Mouse (Mus musculus) macrophage (primary cell): ENCODE data around the gene Slc15a3. TPM values are rescaled to one million over a fixed set of nuclear protein-coding genes. Genes with fewer than 3 reads are reported as not detected.

Source experiments
- H3K27ac ChIP-seq: fragments of 350-480 bp; formaldehyde crosslinking; 2 replicates; pipeline ENCODE4 v1.9.0; 2021
- H3K36me3 ChIP-seq: fragments of 350-480 bp; formaldehyde crosslinking; 2 replicates; pipeline ENCODE4 v1.9.0; 2021; ENCODE audit errors: inconsistent target
- H3K4me3 ChIP-seq: fragments of 350-480 bp; formaldehyde crosslinking; 2 replicates; pipeline ENCODE4 v1.9.0; 2021; ENCODE audit errors: inconsistent target
- H3K79me2 ChIP-seq: fragments of 350-480 bp; formaldehyde crosslinking; 2 replicates; pipeline ENCODE4 v1.9.0; 2021; ENCODE audit errors: inconsistent target
- WGBS: methylation state at CpG from one replicate; pipeline ENCODE4 v1.1.7; 2026; ENCODE audit warnings: inconsistent platforms; ENCODE audit not compliant: missing documents; 5-methylcytosine and 5-hydroxymethylcytosine counted together
- polyA plus RNA-seq: library from polyadenylated mRNA; stranded (reverse); fragments of 250-400 nt; gene quantifications from 3 replicates; pipeline ENCODE4 v1.2.4, GENCODE M21; 2018; ENCODE audit warnings: inconsistent platforms
- total RNA-seq, 78 experiments: library from RNA; depleted of rRNA; stranded (reverse); fragments of 250-400 nt; gene quantifications; 1 replicate in 9 of 78; 2 replicates in 24 of 78; 3 replicates in 43 of 78; 4 replicates in 2 of 78; pipeline ENCODE4 v1.2.4; 2018; ENCODE audit warnings: inconsistent platforms in 56 of 78

Slc15a3 gene
- total RNA-seq (2018; cell fraction: chromatin; rRNA removed), result 100 to 1,000 TPM; 207 to 998 (median 456) TPM
- total RNA-seq (2018; cell fraction: cytosol; rRNA removed), result 1,000 to 10,000 TPM in 1 of 26 experiments, 100 to 1,000 TPM in 25; 372 to 1,028 (median 651) TPM
- 1,000 to 10,000 TPM in 8 of 26 experiments, 100 to 1,000 TPM in 18; 401 to 1,189 (median 870) TPM for total RNA-seq (2018; cell fraction: nucleus; rRNA removed)
- 344 to 583 TPM (median 414 TPM) in 3 replicates for polyA plus RNA-seq

DNA sequence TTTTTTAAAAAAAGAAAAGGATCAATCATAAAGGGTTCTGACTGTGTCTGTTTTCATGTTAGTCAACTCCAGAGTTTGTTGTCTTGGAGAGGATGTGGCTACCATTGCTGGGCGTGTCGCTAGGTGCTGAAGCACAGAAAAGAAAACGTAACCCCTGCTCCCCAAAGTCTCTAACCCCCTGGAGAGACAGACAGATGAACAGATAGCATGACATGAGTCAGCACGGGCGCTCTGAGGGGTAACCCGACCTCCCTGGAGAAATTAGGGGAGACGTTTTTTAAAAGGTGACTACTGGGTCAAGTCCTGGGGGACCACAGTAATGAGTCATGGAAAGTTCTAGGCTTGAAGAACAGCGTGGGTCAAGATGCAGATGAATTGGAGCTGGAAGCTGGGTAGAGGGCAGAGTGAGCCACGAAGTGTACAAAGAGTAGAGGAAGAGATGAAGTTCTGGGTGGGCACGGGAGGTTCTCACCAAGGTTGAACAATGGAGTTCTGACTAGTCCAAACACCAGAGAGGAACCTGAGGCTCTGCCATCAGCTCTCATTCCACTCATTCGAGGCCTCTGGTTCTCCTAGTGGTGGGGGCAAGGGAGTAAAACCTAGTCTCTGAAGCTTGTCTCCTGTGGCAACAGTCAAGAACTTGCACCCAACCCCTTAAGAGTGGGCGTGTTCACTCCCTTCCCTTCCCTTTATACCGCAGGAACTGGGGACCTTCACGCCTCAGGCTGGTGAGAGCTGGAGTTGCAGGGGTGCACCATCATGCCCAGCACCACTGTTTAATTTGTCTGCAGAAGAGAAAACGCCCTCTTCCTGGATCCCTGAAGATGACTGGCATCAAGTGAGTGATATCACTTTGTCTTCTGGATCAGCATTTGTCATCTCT is at the start of gene Slc15a3:
Slc15a3 (plus strand) TSS at position 718 of the 883 bp plus-strand sequence.
- Histone ChIP-seq H3K4me3 (no peak within 1 kb of the TSS), H3K27ac (no peak within 1 kb of the TSS), H3K79me2 (peaks cover 19% of the 10 kb centered on the region), H3K36me3 (no peaks in the 10 kb centered on the region)
- WGBS, result 88% methylated on average over 15 of the region's 15 CpGs

DNA sequence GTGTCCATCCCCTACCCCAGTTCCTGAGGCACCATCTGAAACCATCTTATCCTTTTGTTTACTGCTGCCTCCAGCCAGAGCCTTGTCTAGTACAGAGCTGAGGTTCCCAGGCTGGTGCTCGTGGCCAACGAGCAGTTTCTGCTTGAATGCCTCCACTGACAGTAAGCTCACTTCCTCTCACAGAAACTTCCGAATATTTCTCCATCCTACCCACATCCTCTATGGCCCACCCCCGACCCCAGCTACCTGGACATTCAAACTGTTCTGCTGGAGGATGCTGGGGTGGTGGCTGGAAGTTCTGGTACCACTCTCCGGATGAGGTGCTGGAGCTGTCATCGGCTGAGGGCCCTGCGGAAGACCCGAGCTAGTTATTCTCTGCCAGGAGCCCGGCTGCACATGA is 49.2 kb upstream of the Slc15a3 start:
- 57% methylated on average over 9 of the region's 9 CpGs for WGBS
- Histone ChIP-seq H3K79me2 (no peaks in the 10 kb centered on the region), H3K4me3 (no peak overlapping the region), H3K27ac (no peak overlapping the region), H3K36me3 (no peaks in the 10 kb centered on the region)

GRCm38 (mm10) chr19:10793044-10793443 is 46.5 kb upstream of the Slc15a3 start:
- H3K79me2 ChIP-seq, result no peaks in the 10 kb centered on the region
- H3K4me3 ChIP-seq, result no peak overlapping the region
- no peaks in the 10 kb centered on the region for H3K36me3 ChIP-seq
- no peak overlapping the region for H3K27ac ChIP-seq
- WGBS, result 87% methylated on average over 3 of the region's 3 CpGs

GRCm38 (mm10) chr19:10794916-10795315 is 44.6 kb upstream of the Slc15a3 start:
- 100% methylated on average over 1 of the region's 1 CpGs for WGBS
- H3K36me3 ChIP-seq, result no peaks in the 10 kb centered on the region
- no peak overlapping the region for H3K27ac ChIP-seq
- H3K79me2 ChIP-seq, result no peaks in the 10 kb centered on the region
- H3K4me3 ChIP-seq, result no peak overlapping the region

DNA sequence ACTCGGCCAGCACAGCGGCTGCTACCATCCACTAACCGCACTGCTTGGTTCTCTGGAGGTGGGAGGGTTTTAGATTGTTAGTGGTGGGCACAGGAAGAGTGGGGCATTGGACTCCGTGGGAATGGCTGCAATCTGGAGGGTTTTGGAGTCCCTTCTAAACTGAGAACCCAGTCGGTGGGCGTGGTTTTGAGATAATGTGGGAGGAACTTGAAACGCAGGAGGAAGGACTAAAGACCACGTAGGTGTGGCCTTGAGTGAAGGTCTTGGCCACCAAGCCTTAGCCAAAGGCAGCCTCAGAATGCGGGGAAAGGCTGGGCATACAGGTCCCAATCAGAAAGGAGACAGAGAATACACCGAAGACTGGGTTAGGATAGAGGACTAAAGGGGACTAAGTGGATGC is 41.0 kb upstream of the Slc15a3 start:
- H3K36me3 ChIP-seq, result no peaks in the 10 kb centered on the region

GRCm38 (mm10) chr19:10799155-10799554 is 40.4 kb upstream of the Slc15a3 start:
- Histone ChIP-seq H3K79me2 (no peaks in the 10 kb centered on the region), H3K4me3 (no peak overlapping the region), H3K36me3 (no peaks in the 10 kb centered on the region), H3K27ac (no peak overlapping the region)
- WGBS, result 90% methylated on average over 16 of the region's 17 CpGs

More for the DNA sequence above, 41.0 kb upstream of the Slc15a3 start:
- 86% methylated on average over 9 of the region's 10 CpGs for WGBS
- Histone ChIP-seq H3K27ac (no peak overlapping the region), H3K4me3 (no peak overlapping the region), H3K79me2 (no peaks in the 10 kb centered on the region)

DNA sequence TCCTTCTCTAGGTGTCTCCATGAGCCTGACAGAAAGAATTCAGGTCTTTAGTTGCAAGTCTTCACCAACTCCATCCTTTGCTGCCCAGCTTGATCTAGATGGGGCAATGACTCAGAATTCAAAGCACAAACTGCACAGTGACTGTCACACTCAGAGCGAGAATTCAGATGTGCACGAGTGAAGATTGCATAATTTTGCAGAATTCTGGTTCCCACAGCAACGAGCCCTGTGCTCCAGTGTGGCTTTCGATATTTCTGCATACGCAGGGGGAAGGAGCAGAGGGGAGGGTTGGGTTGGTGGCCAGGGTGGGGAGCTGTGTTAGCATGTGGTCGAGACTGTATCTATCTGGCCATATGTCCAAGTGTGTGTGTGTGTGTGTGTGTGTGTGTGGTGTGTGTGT is 38.5 kb upstream of the Slc15a3 start:
- Histone ChIP-seq H3K36me3 (no peaks in the 10 kb centered on the region), H3K79me2 (no peaks in the 10 kb centered on the region), H3K27ac (peak overlapping the region; percentile 5; the same call in 1 of the 2 replicates), H3K4me3 (no peak overlapping the region)
- 4% methylated on average over 6 of the region's 6 CpGs for WGBS

DNA sequence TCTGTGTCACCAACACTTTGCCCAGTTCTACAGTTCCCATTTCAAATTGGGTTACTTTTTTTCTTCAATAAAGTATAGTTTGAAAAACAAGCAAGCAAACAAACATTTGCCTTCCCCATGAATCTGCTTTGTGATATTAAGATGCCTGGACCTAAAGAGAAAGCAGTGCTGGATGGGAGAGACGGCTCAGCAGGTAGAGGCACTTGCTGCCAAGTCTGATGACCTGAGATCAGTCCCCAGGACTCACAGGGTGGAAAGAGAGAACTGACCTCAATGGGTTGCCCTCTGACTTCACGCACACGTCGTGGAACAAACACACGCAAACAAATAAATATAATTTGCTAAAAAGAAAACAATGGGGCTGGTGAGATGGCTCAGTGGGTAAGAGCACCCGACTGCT is 37.6 kb upstream of the Slc15a3 start:
- Histone ChIP-seq H3K79me2 (no peaks in the 10 kb centered on the region), H3K36me3 (no peaks in the 10 kb centered on the region), H3K4me3 (no peak overlapping the region), H3K27ac (no peak overlapping the region)
- WGBS, result 87% methylated on average over 3 of the region's 6 CpGs

GRCm38 (mm10) chr19:10803751-10804150 is 35.8 kb upstream of the Slc15a3 start:
- WGBS, result 6% methylated on average over 4 of the region's 5 CpGs
- H3K27ac ChIP-seq, result peak overlapping the region; percentile 49

GRCm38 (mm10) chr19:10804850-10805660 is 34.5 kb upstream of the Slc15a3 start:
- no peak overlapping the region for H3K27ac ChIP-seq
- 86% methylated on average over 2 of the region's 2 CpGs for WGBS
- H3K4me3 ChIP-seq, result no peak overlapping the region
- H3K36me3 ChIP-seq, result no peaks in the 10 kb centered on the region
- H3K79me2 ChIP-seq, result no peaks in the 10 kb centered on the region

More at GRCm38 (mm10) chr19:10803751-10804150, 35.8 kb upstream of the Slc15a3 start:
- no peaks in the 10 kb centered on the region for H3K36me3 ChIP-seq
- no peaks in the 10 kb centered on the region for H3K79me2 ChIP-seq
- no peak overlapping the region for H3K4me3 ChIP-seq

DNA sequence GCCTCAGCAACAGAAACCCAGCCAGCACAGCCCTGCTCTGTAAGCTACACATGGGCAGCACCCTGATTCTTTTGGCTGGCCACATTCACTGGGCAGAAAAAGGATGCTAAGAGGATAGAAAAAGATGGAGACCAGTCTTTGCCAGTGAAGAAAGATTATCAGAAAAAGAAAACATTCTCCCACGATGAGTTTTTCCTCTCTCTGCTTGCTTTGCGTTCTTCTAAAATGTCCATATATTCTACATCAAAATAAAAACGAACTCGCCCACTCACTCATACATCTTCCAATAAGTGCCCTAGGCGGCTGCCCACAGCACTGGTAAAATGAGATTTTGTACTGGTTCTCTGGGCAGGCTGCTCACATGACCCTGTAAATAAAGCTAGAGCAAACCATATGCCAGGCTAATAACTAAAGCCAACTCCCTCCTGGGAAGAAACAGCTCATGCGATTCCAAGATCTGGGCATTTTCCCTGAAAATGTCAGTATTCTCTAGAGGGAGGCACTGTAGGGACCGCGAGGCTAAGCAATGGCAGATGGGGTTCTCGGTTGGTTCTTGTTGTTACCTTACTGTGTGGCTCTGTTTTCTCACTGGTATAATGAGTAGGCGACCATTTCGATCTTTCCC is 33.8 kb upstream of the Slc15a3 start:
- H3K4me3 ChIP-seq, result no peak overlapping the region
- H3K27ac ChIP-seq, result no peak overlapping the region
- WGBS, result 96% methylated on average over 11 of the region's 11 CpGs
- no peaks in the 10 kb centered on the region for H3K79me2 ChIP-seq
- no peaks in the 10 kb centered on the region for H3K36me3 ChIP-seq

- Histone ChIP-seq H3K27ac (no peak overlapping the region), H3K4me3 (no peak overlapping the region), H3K79me2 (no peaks in the 10 kb centered on the region), H3K36me3 (no peaks in the 10 kb centered on the region)
- WGBS, result 94% methylated on average over 12 of the region's 12 CpGs
Measured at GRCm38 (mm10) chr19:10808524-10809233, 30.8 kb upstream of the Slc15a3 start.

DNA sequence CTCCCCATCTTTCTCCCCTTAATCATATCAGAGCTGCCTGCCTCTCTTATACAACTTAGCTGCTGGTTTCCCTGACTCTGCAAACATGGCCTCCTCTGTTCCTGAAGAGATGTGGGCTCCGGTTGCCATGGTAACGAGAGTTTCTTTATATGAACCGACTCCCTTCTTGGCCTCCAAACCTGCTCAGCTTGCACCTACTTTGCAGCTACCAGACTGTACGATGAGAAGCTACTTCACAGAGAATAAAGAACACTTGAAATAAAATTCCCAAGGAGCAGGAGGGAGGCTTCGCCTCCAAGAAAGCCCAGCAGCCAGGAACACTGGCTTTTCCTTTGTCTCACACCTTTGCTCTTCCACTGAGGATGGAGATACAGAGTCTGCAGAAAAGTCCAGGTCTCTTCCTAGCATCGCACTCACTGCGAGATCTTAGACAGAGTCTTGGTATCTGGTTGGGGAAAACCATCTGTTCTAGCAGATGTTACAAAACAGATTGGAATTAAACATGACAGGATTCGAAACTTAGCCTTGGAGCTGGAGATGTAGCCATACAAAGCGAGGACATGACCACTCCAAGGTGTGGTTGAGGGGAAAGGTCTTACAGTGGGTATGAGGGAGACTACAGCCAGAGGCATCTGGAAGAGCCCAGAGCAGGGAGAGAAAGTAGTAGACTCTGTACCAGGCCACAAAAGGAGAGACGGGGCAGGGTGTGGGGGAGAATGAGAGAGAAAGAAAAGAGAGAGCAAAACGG is 29.9 kb upstream of the Slc15a3 start:
- 94% methylated on average over 11 of the region's 11 CpGs for WGBS
- H3K4me3 ChIP-seq, result no peak overlapping the region
- H3K36me3 ChIP-seq, result no peaks in the 10 kb centered on the region
- no peak overlapping the region for H3K27ac ChIP-seq
- H3K79me2 ChIP-seq, result no peaks in the 10 kb centered on the region
